Mouse (Mus musculus): ENCODE measurements at regions not wholly inside any gene's neighbourhood (a gene's known extent, or its start where the extent isn't known, plus 50 kb on each side); places are given as distances from the start of the nearest gene placed in this dataset.
"Not testable (repeated sequence)": the region's sequence is repeated elsewhere in the genome, so short reads cannot be mapped to it uniquely, and the experiment has no call there.

- no peak for DNase-seq (ENCODE audit: low read depth)
These were observed 1168.1 kb upstream of the Gje1 start for GRCm38 (mm10) chr10:15886150-15886549.

- DNase-seq (ENCODE audit: low read depth) = no peak
These were observed 1150.0 kb upstream of the Gje1 start for GRCm38 (mm10) chr10:15868063-15868462.

- DNase-seq (ENCODE audit: low read depth) = no peak
These were observed 1148.9 kb upstream of the Gje1 start for GRCm38 (mm10) chr10:15866931-15867330.

- DNase-seq (ENCODE audit: low read depth) = no peak
These were observed 1123.4 kb upstream of the Gje1 start for GRCm38 (mm10) chr10:15841381-15841780.

- no peak for DNase-seq (ENCODE audit: low read depth)
These were observed 1114.3 kb upstream of the Gje1 start for GRCm38 (mm10) chr10:15832338-15832737.

GRCm38 (mm10) chr10:15825457-15825856, 1107.4 kb upstream of the Gje1 start:
- no peak for DNase-seq (ENCODE audit: low read depth)

- no peak for DNase-seq (ENCODE audit: low read depth)
These were observed 1089.3 kb upstream of the Gje1 start for GRCm38 (mm10) chr10:15807271-15807670.

GRCm38 (mm10) chr10:15805791-15806190, 1087.8 kb upstream of the Gje1 start:
- DNase-seq (ENCODE audit: low read depth) = no peak

- not testable (repeated sequence) for DNase-seq (ENCODE audit: low read depth)
These were observed 1075.2 kb upstream of the Gje1 start for GRCm38 (mm10) chr10:15793185-15793584.

GRCm38 (mm10) chr10:15791473-15792269, 1073.7 kb upstream of the Gje1 start:
- DNase-seq (ENCODE audit: low read depth) = no peak

- no peak for DNase-seq (ENCODE audit: low read depth)
These were observed 1042.1 kb upstream of the Gje1 start for GRCm38 (mm10) chr10:15759983-15760723.

- no peak for DNase-seq (ENCODE audit: low read depth)
These were observed 1041.6 kb upstream of the Gje1 start for GRCm38 (mm10) chr10:15759576-15759975.

GRCm38 (mm10) chr10:15757503-15757902, 1039.5 kb upstream of the Gje1 start:
- no peak for DNase-seq (ENCODE audit: low read depth)

- DNase-seq (ENCODE audit: low read depth) = peak; percentile 41
These were observed 1028.9 kb upstream of the Gje1 start for GRCm38 (mm10) chr10:15746866-15747265.

- DNase-seq (ENCODE audit: low read depth) = no peak
These were observed 1020.6 kb upstream of the Gje1 start for GRCm38 (mm10) chr10:15738630-15739029.

- no peak for DNase-seq (ENCODE audit: low read depth)
These were observed 1013.3 kb upstream of the Gje1 start for GRCm38 (mm10) chr10:15731318-15731717.

- no peak for DNase-seq (ENCODE audit: low read depth)
These were observed 979.9 kb upstream of the Gje1 start for GRCm38 (mm10) chr10:15697946-15698345.

- no peak for DNase-seq (ENCODE audit: low read depth)
These were observed 979.0 kb upstream of the Gje1 start for GRCm38 (mm10) chr10:15697050-15697449.

- not testable (repeated sequence) for DNase-seq (ENCODE audit: low read depth)
These were observed 953.6 kb upstream of the Gje1 start for GRCm38 (mm10) chr10:15671638-15672037.

Measured in gonadal fat pad, adult 2 months (tissue).